Mouse (Mus musculus) cortical plate, adult 2 months (tissue): Measurements from ENCODE around the gene Gm45753.

ENCODE experiments used
- CTCF ChIP-seq: fragments of 200-500 bp; IDR thresholded peaks from 2 replicates; pipeline ENCODE4 v1.5.1; 2011; ENCODE audit warnings: mild to moderate bottlenecking, control low read depth, low read length; ENCODE audit not compliant: insufficient read depth; ENCODE audit errors: extremely low read depth
- POLR2A ChIP-seq: fragments of 200-500 bp; IDR thresholded peaks from 2 replicates; pipeline ENCODE4 v1.6.1; 2011; ENCODE audit warnings: mild to moderate bottlenecking, low read length, control low read depth; ENCODE audit not compliant: insufficient read depth; ENCODE audit errors: extremely low read depth

DNA sequence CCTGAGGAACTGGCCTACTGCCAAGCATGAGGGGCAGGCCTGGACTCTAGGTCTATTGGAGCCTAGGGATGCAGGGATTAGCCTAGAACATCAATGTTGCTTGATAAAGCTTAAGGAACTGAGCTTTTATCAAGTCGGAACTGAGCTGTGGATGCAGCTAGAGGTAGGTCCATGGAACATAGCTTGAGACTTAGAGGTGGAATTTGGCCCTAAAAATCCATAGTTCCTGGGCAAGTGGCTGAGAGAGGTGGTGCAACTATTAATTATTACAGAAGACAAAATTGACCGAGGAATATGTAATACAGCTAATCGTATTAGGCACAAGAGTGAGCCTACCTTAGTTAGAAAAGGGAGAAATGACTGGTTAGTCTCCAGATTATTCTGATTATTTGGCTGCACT is 3.9 kb downstream of the Gm45753 start:
- no peak for TF ChIP-seq POLR2A
- no peak for TF ChIP-seq CTCF
